Mouse (Mus musculus): ENCODE results near the gene Ahrr. TPM values are rescaled to one million over a fixed set of nuclear protein-coding genes. Genes with fewer than 3 reads are reported as not detected.

Gene Ahrr
- polyA plus RNA-seq, 1 experiment from 2014 or later = 0.21 TPM

DNA sequence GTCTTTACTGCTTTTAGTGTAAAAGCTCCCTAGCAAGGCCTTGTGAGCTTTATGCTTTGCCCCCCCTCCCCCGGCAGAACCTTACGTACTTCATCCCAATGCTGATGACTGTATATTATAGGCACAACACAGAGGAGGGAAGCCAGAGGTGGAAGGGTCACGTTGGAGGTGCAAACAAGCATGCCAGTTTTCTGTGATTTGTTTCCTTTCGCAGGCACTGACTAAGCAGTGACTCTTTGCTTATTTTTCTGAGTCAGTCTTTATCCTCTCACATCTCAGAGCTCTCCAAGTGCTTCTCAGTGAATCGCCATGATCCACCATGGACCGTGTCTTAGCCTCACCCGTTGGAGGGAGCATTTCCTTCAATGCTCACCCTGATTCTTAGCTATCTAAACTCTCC, 4.2 kb upstream of the Ahrr start:
- WGBS = 52% methylated on average over 7 of the region's 7 CpGs
- Histone ChIP-seq H3K4me3 (ENCODE audit: low read depth, low read length) (no peak overlapping the region), H3K4me1 (ENCODE audit: insufficient read depth, low read depth, low read length) (no peaks in the 10 kb centered on the region), H3K27me3 (replicated peaks; ENCODE audit: insufficient read depth, low read length) (no peaks in the 10 kb centered on the region), H3K9me3 (ENCODE audit: low read length) (no peaks in the 10 kb centered on the region), H3K4me2 (replicated peaks; ENCODE audit: low read depth, low read length) (no peak overlapping the region), H3K27ac (ENCODE audit: low read length) (no peak overlapping the region), H3K36me3 (ENCODE audit: insufficient read depth, low read length) (no peaks in the 10 kb centered on the region), H3K9ac (replicated peaks; ENCODE audit: low read depth) (no peak overlapping the region)
- DNase-seq (ENCODE audit: low spot score) (no peak), ATAC-seq (no peak)
- TF ChIP-seq EP300 (IDR thresholded peaks at IDR 0.05) (no peak), CTCF (IDR thresholded peaks at IDR 0.05) (no peak)

- DNase-seq (ENCODE audit: low spot score) = no peak
- no peaks in the 10 kb centered on the region for H3K9me3 ChIP-seq (ENCODE audit: low read length)
- no peak overlapping the region for H3K9ac ChIP-seq (replicated peaks; ENCODE audit: low read depth)
- no peak for ATAC-seq
- no peaks in the 10 kb centered on the region for H3K27me3 ChIP-seq (replicated peaks; ENCODE audit: insufficient read depth, low read length)
- no peak overlapping the region for H3K27ac ChIP-seq (ENCODE audit: low read length)
- H3K36me3 ChIP-seq (ENCODE audit: insufficient read depth, low read length) = no peaks in the 10 kb centered on the region
- no peak overlapping the region for H3K4me3 ChIP-seq (ENCODE audit: low read depth, low read length)
- no peak for TF ChIP-seq EP300 (IDR thresholded peaks at IDR 0.05)
- TF ChIP-seq CTCF (IDR thresholded peaks at IDR 0.05) = no peak
- no peaks in the 10 kb centered on the region for H3K4me1 ChIP-seq (ENCODE audit: insufficient read depth, low read depth, low read length)
- H3K4me2 ChIP-seq (replicated peaks; ENCODE audit: low read depth, low read length) = no peak overlapping the region
- WGBS = 75% methylated on average over 5 of the region's 5 CpGs
These were observed 2.5 kb downstream of the Ahrr start for GRCm38 (mm10) chr13:74289646-74290045.

DNA sequence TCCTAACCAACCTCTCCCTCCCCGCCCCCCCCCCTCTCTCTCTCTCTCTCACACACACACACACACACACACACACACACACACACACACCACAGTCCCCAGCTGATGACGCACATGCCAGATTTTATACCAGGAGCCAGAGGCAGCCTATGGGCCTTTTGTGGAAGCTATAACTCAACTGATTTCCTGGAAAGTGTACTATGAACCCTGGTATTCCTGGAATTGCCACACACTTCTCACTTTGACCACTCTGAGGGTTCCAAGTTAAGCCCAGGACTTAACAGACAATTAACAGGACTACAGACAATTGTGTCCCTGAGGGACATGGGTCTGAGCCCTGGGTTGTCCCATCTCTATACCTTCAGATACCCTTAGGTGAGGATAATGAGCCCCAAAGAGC, 9.8 kb downstream of the Ahrr start:
- ATAC-seq = no peak
- 83% methylated on average over 1 of the region's 2 CpGs for WGBS
- H3K9ac ChIP-seq (replicated peaks; ENCODE audit: low read depth) = no peak overlapping the region
- DNase-seq (ENCODE audit: low spot score) = no peak
- H3K27ac ChIP-seq (ENCODE audit: low read length) = no peak overlapping the region
- H3K4me3 ChIP-seq (ENCODE audit: low read depth, low read length) = no peak overlapping the region
- no peaks in the 10 kb centered on the region for H3K27me3 ChIP-seq (replicated peaks; ENCODE audit: insufficient read depth, low read length)
- H3K4me1 ChIP-seq (ENCODE audit: insufficient read depth, low read depth, low read length) = no peaks in the 10 kb centered on the region
- H3K4me2 ChIP-seq (replicated peaks; ENCODE audit: low read depth, low read length) = no peak overlapping the region
- TF ChIP-seq EP300 (IDR thresholded peaks at IDR 0.05) = no peak
- no peak for TF ChIP-seq CTCF (IDR thresholded peaks at IDR 0.05)
- no peaks in the 10 kb centered on the region for H3K36me3 ChIP-seq (ENCODE audit: insufficient read depth, low read length)
- no peaks in the 10 kb centered on the region for H3K9me3 ChIP-seq (ENCODE audit: low read length)

GRCm38 (mm10) chr13:74275726-74276125, 16.4 kb downstream of the Ahrr start:
- Histone ChIP-seq H3K4me3 (ENCODE audit: low read depth, low read length) (no peak overlapping the region), H3K4me1 (ENCODE audit: insufficient read depth, low read depth, low read length) (no peaks in the 10 kb centered on the region), H3K36me3 (ENCODE audit: insufficient read depth, low read length) (no peaks in the 10 kb centered on the region), H3K27ac (ENCODE audit: low read length) (no peak overlapping the region), H3K9me3 (ENCODE audit: low read length) (no peaks in the 10 kb centered on the region), H3K27me3 (replicated peaks; ENCODE audit: insufficient read depth, low read length) (no peaks in the 10 kb centered on the region), H3K9ac (replicated peaks; ENCODE audit: low read depth) (no peak overlapping the region), H3K4me2 (replicated peaks; ENCODE audit: low read depth, low read length) (no peak overlapping the region)
- TF ChIP-seq CTCF (IDR thresholded peaks at IDR 0.05) (no peak), EP300 (IDR thresholded peaks at IDR 0.05) (no peak)
- DNase-seq (ENCODE audit: low spot score) (no peak), ATAC-seq (no peak)
- 47% methylated on average over 4 of the region's 4 CpGs for WGBS

GRCm38 (mm10) chr13:74260231-74260992, 31.7 kb downstream of the Ahrr start:
- Histone ChIP-seq H3K27ac (ENCODE audit: low read length) (no peak overlapping the region), H3K9ac (replicated peaks; ENCODE audit: low read depth) (peak overlapping the region; percentile 51; the same call in 1 of the 2 replicates), H3K36me3 (ENCODE audit: insufficient read depth, low read length) (no peaks in the 10 kb centered on the region), H3K4me2 (replicated peaks; ENCODE audit: low read depth, low read length) (peak overlapping the region; percentile 89), H3K4me1 (ENCODE audit: insufficient read depth, low read depth, low read length) (0 out of 2 replicates have a peak, but pooled peaks cover 2% of the 10 kb centered on the region), H3K27me3 (replicated peaks; ENCODE audit: insufficient read depth, low read length) (no peaks in the 10 kb centered on the region), H3K9me3 (ENCODE audit: low read length) (no peaks in the 10 kb centered on the region), H3K4me3 (ENCODE audit: low read depth, low read length) (peak overlapping the region; percentile 45)
- peak; percentile 60 for TF ChIP-seq CTCF (IDR thresholded peaks at IDR 0.05)
- TF ChIP-seq EP300 (IDR thresholded peaks at IDR 0.05) = no peak
- peak; percentile 79 for ATAC-seq
- 4% methylated on average over 10 of the region's 10 CpGs for WGBS
- DNase-seq (ENCODE audit: low spot score) = peak; percentile 65

GRCm38 (mm10) chr13:74259460-74260230, 32.5 kb downstream of the Ahrr start:
- no peaks in the 10 kb centered on the region for H3K27me3 ChIP-seq (replicated peaks; ENCODE audit: insufficient read depth, low read length)
- peak; percentile 62; the same call in 1 of the 2 replicates for TF ChIP-seq EP300 (IDR thresholded peaks at IDR 0.05)
- no peak for TF ChIP-seq CTCF (IDR thresholded peaks at IDR 0.05)
- WGBS = 3% methylated on average over 34 of the region's 35 CpGs
- no peaks in the 10 kb centered on the region for H3K9me3 ChIP-seq (ENCODE audit: low read length)
- peak overlapping the region; percentile 51; the same call in 1 of the 2 replicates for H3K9ac ChIP-seq (replicated peaks; ENCODE audit: low read depth)
- no peak overlapping the region for H3K27ac ChIP-seq (ENCODE audit: low read length)
- DNase-seq (ENCODE audit: low spot score) (peak; percentile 78), ATAC-seq (peak; percentile 89)
- H3K4me3 ChIP-seq (ENCODE audit: low read depth, low read length) = peak overlapping the region; percentile 45
- peak overlapping the region; percentile 89 for H3K4me2 ChIP-seq (replicated peaks; ENCODE audit: low read depth, low read length)
- H3K4me1 ChIP-seq (ENCODE audit: insufficient read depth, low read depth, low read length) = 0 out of 2 replicates have a peak, but pooled peaks cover 2% of the 10 kb centered on the region
- H3K36me3 ChIP-seq (ENCODE audit: insufficient read depth, low read length) = no peaks in the 10 kb centered on the region

Data from lung, postnatal 0 days (tissue).